Mouse (Mus musculus): Measurements from ENCODE around the gene Gm10320. TPM values are rescaled to one million over a fixed set of nuclear protein-coding genes. Genes with fewer than 3 reads are reported as not detected.

Gene Gm10320
- polyA plus RNA-seq, 1 experiment: 1.8 TPM

- peaks cover 12% of the 10 kb centered on the region for H3K27me3 ChIP-seq (ENCODE audit: control insufficient read depth, insufficient read depth, insufficient read length)
- H3K36me3 ChIP-seq (ENCODE audit: control insufficient read depth, insufficient read depth): no peaks in the 10 kb centered on the region
Observed at GRCm38 (mm10) chr13:98500471-98501125, 8.8 kb upstream of the Gm10320 start.

GRCm38 (mm10) chr13:98498561-98498960 is 6.8 kb upstream of the Gm10320 start:
- no peak overlapping the region for H3K4me2 ChIP-seq (ENCODE audit: low read depth)
- no peaks in the 10 kb centered on the region for H3K79me2 ChIP-seq (ENCODE audit: control insufficient read depth, insufficient read depth)
- H3ac ChIP-seq (ENCODE audit: control insufficient read depth, insufficient read length): no peak overlapping the region
- no peak overlapping the region for H3K4me3 ChIP-seq
- no peaks in the 10 kb centered on the region for H3K36me3 ChIP-seq (ENCODE audit: control insufficient read depth, insufficient read depth)
- TF ChIP-seq SRF (IDR thresholded peaks at IDR 0.05; ENCODE audit: control insufficient read depth, insufficient read length, low read depth): no peak
- TF ChIP-seq TCF12 (IDR thresholded peaks at IDR 0.05; ENCODE audit: insufficient read depth, poor library complexity, severe bottlenecking): no peak
- no peak for TF ChIP-seq POLR2AphosphoS2 (IDR thresholded peaks at IDR 0.05; ENCODE audit: insufficient read length, low read depth)
- no peak for TF ChIP-seq USF1 (IDR thresholded peaks at IDR 0.05; ENCODE audit: low read depth)
- no peak for TF ChIP-seq MYOD1 (IDR thresholded peaks at IDR 0.05; ENCODE audit: control insufficient read depth in 1 of 3, insufficient read length in 2 of 3, low read depth in 2 of 3)
- TF ChIP-seq MYOG (IDR thresholded peaks at IDR 0.05; ENCODE audit: control insufficient read depth in 1 of 3, insufficient read depth in 1 of 3, insufficient read length in 2 of 3, low read depth in 2 of 3): no peak
- TF ChIP-seq REST (IDR thresholded peaks at IDR 0.05; ENCODE audit: insufficient read depth, insufficient read length): no peak
- no peak for TF ChIP-seq E2F4 (IDR thresholded peaks at IDR 0.05; ENCODE audit: insufficient read depth)
- TF ChIP-seq MAX (IDR thresholded peaks at IDR 0.05; ENCODE audit: low read depth): no peak
- TF ChIP-seq CEBPB (IDR thresholded peaks at IDR 0.05; ENCODE audit: insufficient read depth, poor library complexity, severe bottlenecking): no peak
- no peak for TF ChIP-seq TCF3 (IDR thresholded peaks at IDR 0.05; ENCODE audit: insufficient read length, low read depth)
- H3K27me3 ChIP-seq (ENCODE audit: control insufficient read depth, insufficient read depth, insufficient read length): no peaks in the 10 kb centered on the region

More at GRCm38 (mm10) chr13:98500471-98501125, 8.8 kb upstream of the Gm10320 start:
- no peak overlapping the region for H3ac ChIP-seq (ENCODE audit: control insufficient read depth, insufficient read length)
- H3K4me2 ChIP-seq (ENCODE audit: low read depth): no peak overlapping the region
- no peak overlapping the region for H3K4me3 ChIP-seq
- H3K79me2 ChIP-seq (ENCODE audit: control insufficient read depth, insufficient read depth): no peaks in the 10 kb centered on the region
- TF ChIP-seq TCF3 (IDR thresholded peaks at IDR 0.05; ENCODE audit: insufficient read length, low read depth): no peak
- no peak for TF ChIP-seq TCF12 (IDR thresholded peaks at IDR 0.05; ENCODE audit: insufficient read depth, poor library complexity, severe bottlenecking)

- Histone ChIP-seq H3ac (ENCODE audit: control insufficient read depth, insufficient read length) (no peak overlapping the region), H3K36me3 (ENCODE audit: control insufficient read depth, insufficient read depth) (no peaks in the 10 kb centered on the region), H3K4me2 (ENCODE audit: low read depth) (peak overlapping the region; percentile 43), H3K4me3 (no peak overlapping the region), H3K79me2 (ENCODE audit: control insufficient read depth, insufficient read depth) (no peaks in the 10 kb centered on the region), H3K27me3 (ENCODE audit: control insufficient read depth, insufficient read depth, insufficient read length) (no peaks in the 10 kb centered on the region)
- TF ChIP-seq REST (IDR thresholded peaks at IDR 0.05; ENCODE audit: insufficient read depth, insufficient read length): no peak
- no peak for TF ChIP-seq SRF (IDR thresholded peaks at IDR 0.05; ENCODE audit: control insufficient read depth, insufficient read length, low read depth)
- no peak for TF ChIP-seq MAX (IDR thresholded peaks at IDR 0.05; ENCODE audit: low read depth)
- no peak for TF ChIP-seq POLR2AphosphoS2 (IDR thresholded peaks at IDR 0.05; ENCODE audit: insufficient read length, low read depth)
- TF ChIP-seq MYOD1 (IDR thresholded peaks at IDR 0.05; ENCODE audit: control insufficient read depth in 1 of 3, insufficient read length in 2 of 3, low read depth in 2 of 3): no peak
Observed at GRCm38 (mm10) chr13:98498080-98498479, 6.3 kb upstream of the Gm10320 start.

GRCm38 (mm10) chr13:98496917-98497870 is 5.4 kb upstream of the Gm10320 start:
- no peak overlapping the region for H3K4me3 ChIP-seq
- TF ChIP-seq MYOG (IDR thresholded peaks at IDR 0.05; ENCODE audit: control insufficient read depth in 1 of 3, insufficient read depth in 1 of 3, insufficient read length in 2 of 3, low read depth in 2 of 3): no peak
- TF ChIP-seq MAX (IDR thresholded peaks at IDR 0.05; ENCODE audit: low read depth): no peak
- TF ChIP-seq POLR2A (IDR thresholded peaks at IDR 0.05; ENCODE audit: insufficient read length, low read depth): no peak
- no peak for TF ChIP-seq TCF3 (IDR thresholded peaks at IDR 0.05; ENCODE audit: insufficient read length, low read depth)
- no peak for TF ChIP-seq SRF (IDR thresholded peaks at IDR 0.05; ENCODE audit: control insufficient read depth, insufficient read length, low read depth)
- no peak for TF ChIP-seq USF1 (IDR thresholded peaks at IDR 0.05; ENCODE audit: low read depth)
- TF ChIP-seq MYOD1 (IDR thresholded peaks at IDR 0.05; ENCODE audit: control insufficient read depth in 1 of 3, insufficient read length in 2 of 3, low read depth in 2 of 3): no peak
- TF ChIP-seq TCF12 (IDR thresholded peaks at IDR 0.05; ENCODE audit: insufficient read depth, poor library complexity, severe bottlenecking): no peak
- TF ChIP-seq CEBPB (IDR thresholded peaks at IDR 0.05; ENCODE audit: insufficient read depth, poor library complexity, severe bottlenecking): no peak
- no peak for TF ChIP-seq E2F4 (IDR thresholded peaks at IDR 0.05; ENCODE audit: insufficient read depth)
- TF ChIP-seq REST (IDR thresholded peaks at IDR 0.05; ENCODE audit: insufficient read depth, insufficient read length): no peak
- TF ChIP-seq POLR2AphosphoS2 (IDR thresholded peaks at IDR 0.05; ENCODE audit: insufficient read length, low read depth): no peak
- H3K4me2 ChIP-seq (ENCODE audit: low read depth): peak overlapping the region; percentile 43
- no peaks in the 10 kb centered on the region for H3K27me3 ChIP-seq (ENCODE audit: control insufficient read depth, insufficient read depth, insufficient read length)
- no peaks in the 10 kb centered on the region for H3K79me2 ChIP-seq (ENCODE audit: control insufficient read depth, insufficient read depth)
- no peak overlapping the region for H3ac ChIP-seq (ENCODE audit: control insufficient read depth, insufficient read length)
- no peaks in the 10 kb centered on the region for H3K36me3 ChIP-seq (ENCODE audit: control insufficient read depth, insufficient read depth)
